Mouse (Mus musculus) frontal cortex, adult 2 months (tissue): ENCODE data around the gene Gcnt1. TPM values are rescaled to one million over a fixed set of nuclear protein-coding genes. Genes with fewer than 3 reads are reported as not detected.

Source experiments
- DNase-seq, 2 experiments: peaks; one replicate each; pipeline ENCODE4 v3.0.0; 2022; ENCODE audit warnings: low spot score in 1 of 2; ENCODE audit errors: extremely low spot score in 1 of 2
- polyA plus RNA-seq: library from polyadenylated mRNA; depleted of rRNA; stranded (reverse); fragments of >200 nt; gene quantifications from 2 replicates; pipeline ENCODE4 v1.2.3, GENCODE M21; 2012

Gcnt1 gene
- polyA plus RNA-seq, 1 experiment: 11.1 TPM

- DNase-seq: no peak
These were observed 3.1 kb downstream of the Gcnt1 start for GRCm38 (mm10) chr19:17369581-17369980.

DNA sequence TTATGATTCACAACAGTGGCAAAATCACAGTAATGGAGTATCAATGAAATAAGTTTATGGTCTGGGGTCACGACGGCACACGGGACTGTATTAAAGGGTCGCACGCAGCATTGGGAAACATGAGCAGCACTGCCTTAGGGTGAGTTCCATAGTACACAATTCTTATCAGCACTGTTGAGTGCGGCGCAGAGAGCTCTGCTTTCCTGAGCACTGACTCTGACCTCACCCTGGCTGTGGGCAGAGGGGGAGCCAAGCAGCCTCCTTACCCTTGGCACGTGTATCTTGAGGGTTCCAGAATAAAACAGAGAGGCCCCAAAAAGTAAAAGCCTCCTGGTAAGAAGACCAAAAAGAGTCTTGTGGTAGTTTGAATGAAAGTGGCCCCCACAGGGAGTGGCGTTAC is 4.1 kb downstream of the Gcnt1 start:
- no peak for DNase-seq

GRCm38 (mm10) chr19:17366364-17367090 is 6.1 kb downstream of the Gcnt1 start:
- no peak for DNase-seq

DNA sequence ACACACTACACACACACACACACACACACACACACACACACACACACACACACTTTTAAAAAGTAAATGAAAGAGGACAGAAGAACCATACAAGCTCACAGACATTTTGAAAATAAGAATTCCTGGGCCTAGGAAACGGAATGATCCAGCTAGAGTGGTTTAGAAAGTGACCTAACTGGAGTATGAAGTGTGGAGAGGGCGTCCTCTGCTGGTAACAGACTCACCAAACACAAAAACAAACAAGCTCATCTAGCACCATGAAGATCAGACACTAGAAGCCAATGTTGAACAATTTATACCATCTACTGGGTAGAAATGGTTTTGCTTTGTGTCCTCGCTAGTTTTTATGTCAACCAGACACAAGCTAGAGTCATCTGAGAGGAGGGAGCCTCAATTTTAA is 7.9 kb downstream of the Gcnt1 start:
- DNase-seq: peak in 1 of 2 experiments; percentile 54

DNA sequence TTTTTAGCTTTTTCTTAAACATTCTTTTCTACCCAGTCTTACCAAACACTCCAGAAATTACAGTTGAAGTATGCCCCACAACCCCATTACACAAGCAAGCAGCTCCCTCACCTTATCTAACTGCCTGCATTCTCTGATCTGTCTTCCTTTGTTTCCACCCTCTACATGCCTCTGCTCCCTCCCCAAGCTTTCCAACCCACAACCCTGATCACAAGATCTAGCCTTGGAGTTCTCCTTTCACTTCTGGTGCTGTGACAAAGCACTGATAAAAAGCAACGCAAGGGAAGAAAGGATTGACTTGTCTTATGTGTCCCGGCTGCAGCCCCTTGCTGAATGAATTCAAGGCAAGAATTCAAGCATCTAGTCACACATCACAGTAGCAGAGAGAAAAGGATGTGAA is 11.5 kb downstream of the Gcnt1 start:
- no peak for DNase-seq

GRCm38 (mm10) chr19:17359315-17359890 is 13.2 kb downstream of the Gcnt1 start:
- no peak for DNase-seq

GRCm38 (mm10) chr19:17357391-17357790 is 15.3 kb downstream of the Gcnt1 start:
- no peak for DNase-seq

DNA sequence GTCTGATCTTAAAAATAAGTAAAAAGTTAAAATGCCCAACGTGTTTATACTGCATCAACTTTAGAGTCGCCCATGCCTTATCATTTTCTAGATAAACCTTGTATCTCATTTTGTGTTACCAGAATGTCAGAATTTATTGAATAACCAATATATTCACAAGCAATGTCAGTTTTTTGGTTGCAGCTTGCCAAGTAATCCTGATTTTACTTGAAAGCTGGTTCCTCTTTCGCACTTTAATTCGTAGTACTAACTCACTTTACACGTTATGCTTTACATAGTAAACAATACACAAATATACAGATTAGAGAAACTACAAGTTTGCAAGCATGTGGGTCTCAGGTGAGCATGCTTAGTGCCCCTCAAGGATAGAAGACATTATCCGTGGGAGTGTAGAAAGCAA is 15.7 kb downstream of the Gcnt1 start:
- DNase-seq: no peak

DNA sequence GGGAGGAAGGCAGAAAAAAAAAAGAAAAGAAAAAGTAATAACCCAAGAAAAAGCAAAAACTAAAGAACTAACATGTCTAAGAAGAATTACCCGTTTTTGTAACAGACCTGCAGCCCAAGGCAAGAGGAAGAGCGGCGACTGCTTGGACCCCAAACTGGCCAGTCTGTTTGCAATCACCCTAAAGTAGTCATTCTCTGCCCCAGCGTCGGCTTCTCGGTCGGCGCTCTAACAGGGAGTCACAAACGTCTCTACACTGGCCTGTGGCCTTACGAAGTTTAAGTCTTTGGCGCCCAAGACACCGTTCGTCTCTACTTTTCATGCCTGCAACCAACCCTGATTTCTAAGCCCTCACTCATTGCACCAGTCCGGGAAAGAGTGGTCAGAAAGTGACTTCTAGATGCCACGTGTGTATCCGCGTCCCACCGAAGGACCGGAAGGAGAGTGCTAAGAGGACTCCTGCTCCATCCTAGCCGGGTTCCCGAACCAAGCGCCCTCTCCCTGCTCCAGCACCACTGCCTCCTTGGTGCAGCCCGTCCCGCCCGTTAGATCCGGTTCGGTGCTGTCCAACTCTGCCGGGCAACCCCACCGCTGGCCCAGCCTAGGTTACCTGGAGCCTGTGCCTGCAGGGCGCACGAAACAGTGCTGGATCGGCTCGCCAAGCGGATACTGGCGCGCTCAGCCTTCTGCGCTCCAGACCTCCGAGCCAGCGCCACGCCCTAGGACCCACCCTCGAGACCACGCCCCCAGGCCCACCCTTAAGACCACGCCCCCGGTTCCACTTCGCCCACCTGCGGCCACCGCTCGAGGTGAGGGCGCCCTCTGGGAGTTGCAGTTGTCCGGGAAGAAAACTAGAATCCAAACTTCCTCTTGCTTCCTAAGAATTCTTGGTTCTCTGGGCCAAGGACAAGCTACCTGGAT is 16.4 kb downstream of the Gcnt1 start:
- peak in 1 of 2 experiments; percentile 11 for DNase-seq

- no peak for DNase-seq
These were observed 17.3 kb downstream of the Gcnt1 start for GRCm38 (mm10) chr19:17355361-17355760.

GRCm38 (mm10) chr19:17354797-17355196 is 17.8 kb downstream of the Gcnt1 start:
- no peak for DNase-seq

DNA sequence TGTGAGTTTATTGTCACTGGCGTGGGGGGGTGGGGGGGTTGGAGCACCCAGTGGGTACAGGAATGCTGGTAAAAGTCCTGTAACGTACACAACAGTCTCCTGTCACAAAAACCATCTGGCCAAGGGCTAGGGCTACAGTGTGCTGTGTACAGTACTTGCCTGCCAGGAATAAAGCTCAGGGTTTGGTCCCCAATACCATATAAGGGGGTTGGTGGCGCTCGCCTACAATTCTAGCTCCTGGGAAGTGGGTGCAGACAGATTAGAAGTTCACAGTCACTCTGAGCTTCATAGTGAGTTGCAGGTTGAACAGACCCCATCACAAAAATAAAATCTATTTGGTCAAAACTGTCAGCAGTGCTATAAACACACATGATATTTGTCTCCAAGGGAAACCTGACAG is 18.3 kb downstream of the Gcnt1 start:
- DNase-seq: no peak

DNA sequence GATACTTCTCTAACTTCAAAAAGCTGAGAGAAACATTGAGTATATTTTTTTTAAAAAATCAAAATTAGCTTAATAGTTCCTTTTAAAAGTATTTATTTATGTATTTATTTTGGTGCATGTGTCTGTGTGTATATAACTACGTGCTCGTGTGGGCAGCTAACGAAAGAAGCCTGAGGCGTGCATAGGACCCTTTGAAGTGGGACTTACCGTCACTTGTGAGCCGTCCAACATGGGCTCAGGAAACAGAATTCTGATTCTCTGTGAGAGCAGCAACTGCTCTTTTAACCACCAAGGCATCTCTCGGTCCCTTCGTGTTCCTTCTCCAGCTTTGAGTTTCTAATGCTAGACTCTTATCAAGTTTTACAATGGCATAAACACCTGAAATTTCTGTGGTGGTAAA is 18.9 kb downstream of the Gcnt1 start:
- no peak for DNase-seq

DNA sequence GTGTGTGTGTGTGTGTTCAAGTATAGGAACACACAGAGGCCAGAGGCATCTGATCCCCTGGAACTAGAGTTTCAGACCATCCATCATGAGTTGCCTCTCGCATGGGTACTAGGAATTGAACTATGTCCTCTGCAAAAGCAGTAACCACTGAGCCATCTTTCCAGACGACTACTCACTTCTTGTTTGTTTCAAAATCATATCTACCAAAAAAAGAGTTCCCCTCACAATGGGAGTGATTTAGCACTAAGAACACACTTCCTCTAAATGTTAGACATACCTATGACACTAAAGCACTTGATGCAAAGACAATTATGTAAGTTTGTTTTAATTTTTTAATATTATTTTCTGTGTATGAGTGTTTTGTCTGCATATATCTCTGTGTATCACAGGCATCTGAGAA is 24.8 kb downstream of the Gcnt1 start:
- no peak for DNase-seq

GRCm38 (mm10) chr19:17346716-17347474 is 25.7 kb downstream of the Gcnt1 start:
- no peak for DNase-seq

GRCm38 (mm10) chr19:17344881-17345280 is 27.8 kb downstream of the Gcnt1 start:
- DNase-seq: no peak

DNA sequence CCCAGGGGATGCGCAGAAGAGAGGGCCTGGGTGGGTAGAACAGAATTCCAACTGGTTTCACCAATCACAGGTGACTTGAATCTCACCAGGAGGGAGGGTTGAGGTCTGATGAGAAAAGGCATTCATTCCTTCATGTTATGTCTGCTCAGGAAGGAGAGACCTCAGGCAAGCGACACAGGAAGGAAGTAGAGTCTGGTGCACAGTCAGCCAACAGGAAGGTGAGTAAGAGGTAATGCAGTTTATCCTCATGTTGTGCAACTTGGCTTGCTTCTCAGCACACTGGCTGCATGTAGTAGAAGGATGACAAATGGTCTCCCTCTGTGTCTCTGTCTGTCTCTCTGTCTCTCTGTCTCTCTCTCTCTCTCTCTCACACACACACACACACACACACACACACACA is 33.1 kb downstream of the Gcnt1 start:
- DNase-seq: peak in 1 of 2 experiments; percentile 3

DNA sequence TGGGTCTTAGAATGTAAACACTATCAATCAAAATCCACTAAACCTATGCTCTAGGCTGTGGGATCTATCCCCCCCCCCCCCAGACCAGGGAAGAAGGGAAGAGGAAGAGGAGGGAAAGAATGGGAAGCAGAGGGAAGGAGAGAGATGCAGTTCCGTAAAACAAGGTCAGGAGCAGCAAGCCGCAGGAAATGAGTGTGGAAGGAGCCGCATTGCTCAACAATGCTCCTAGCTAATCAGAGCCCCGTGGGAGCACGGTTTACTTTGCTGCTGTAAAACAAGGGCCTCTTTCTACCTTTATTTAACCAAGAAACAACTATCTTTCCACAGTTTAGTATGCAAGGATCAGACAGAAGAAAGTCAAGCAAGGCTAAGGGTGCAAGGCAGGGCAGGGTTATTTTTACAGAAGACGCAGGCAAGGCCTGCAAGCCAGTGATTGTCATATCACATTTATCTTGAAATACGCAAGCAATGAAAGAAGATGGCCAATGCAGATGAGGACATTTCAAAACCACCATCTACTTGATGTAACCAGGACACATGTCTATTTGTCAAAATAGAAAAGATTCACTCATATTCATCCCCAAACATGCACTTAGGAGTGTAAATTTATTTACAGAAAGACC is 35.5 kb downstream of the Gcnt1 start:
- DNase-seq: no peak

GRCm38 (mm10) chr19:17336646-17337045 is 36.0 kb downstream of the Gcnt1 start:
- DNase-seq: no peak

DNA sequence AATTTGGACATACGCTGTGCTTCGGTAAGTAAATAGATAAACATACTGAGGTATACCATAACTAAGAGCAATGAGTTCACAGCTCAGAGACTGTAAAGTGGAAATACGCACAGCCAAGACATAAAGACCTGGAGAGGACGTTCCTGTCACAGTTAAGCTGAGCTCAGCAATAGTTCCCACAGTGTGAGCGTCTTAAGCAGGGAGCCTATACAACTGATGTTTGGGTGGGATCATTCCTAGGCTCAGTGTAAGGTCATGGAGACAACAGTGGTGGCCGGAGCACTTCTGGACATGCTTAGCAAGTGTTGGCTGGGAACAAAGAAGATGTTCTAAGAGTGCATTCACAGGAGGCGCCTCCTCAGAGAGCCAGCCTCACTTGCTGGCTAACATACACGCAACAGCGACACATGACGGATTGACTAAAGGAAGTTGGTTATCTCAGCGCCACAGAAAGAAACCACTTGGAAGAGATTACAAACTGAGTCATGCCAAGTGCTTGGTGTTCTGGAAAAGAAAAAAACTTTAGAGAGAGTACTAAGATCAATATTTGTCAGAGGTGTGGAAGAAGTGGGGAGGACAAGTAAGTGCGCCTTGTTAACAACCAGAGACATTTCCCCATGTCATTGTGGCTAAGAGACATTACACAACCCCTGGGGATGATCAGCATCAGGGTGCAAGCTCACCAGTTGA is 37.9 kb downstream of the Gcnt1 start:
- no peak for DNase-seq
